Mouse (Mus musculus): ENCODE measurements at regions not wholly inside any gene's neighbourhood (a gene's known extent, or its start where the extent isn't known, plus 50 kb on each side); places are given as distances from the start of the nearest gene placed in this dataset.

DNA sequence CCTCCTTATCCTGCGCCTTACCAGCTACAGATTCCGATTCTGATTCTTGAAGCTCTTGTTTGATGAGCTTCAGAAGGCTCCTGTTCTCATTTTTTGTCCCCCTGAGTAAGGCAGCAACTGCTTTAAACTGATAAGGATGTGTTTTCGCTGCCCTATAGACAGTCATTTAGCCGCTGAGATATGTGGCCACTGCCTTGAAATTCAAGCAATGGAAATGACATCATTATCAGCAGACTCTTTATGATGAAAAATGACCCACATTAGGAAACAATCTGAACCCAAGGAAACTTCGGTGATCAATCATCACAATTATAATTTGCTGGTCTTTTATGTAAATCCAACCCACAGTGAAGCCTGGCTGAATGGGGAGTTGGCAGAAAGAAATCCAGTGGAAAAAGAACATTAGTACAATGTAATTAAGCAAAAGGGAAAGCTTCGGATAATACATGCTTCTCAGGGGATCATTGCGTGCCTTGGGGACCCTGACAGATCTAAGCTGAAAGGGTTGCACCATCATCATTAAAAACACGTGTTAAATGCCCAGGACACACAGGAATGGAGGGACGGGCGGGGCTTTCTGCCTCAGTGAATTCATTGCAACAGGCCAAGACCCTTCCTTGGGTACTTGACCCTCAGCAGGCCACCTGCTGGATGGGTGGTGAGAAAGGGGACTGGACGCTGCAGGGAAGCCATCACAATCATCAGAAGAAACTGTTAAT is 462.2 kb downstream of the Pik3r1 start:
- no peak for ATAC-seq (replicated peaks; ENCODE audit: low FRiP score)
- H3K4me3 ChIP-seq (ENCODE audit: low read depth, low read length), result no peak overlapping the region
- WGBS, result 62% methylated on average over 11 of the region's 11 CpGs

DNA sequence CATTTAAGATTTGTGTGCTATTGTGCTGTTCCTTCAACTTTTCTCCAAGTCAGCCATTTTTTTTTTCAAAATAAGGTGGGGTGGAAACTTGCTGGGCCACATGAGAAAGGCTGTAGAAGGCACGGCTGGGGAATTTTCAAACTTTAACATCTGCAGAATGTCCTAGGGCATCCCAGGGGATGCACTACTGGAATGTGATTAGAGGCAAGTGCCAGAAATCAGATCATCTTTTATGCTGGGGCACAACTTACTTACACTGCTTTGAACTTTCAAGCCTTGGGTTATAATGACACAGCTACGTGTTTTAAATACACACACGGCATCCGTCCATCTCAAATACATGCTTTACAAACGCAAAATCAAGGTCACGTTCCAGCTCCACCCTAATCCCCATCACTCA is 463.0 kb downstream of the Pik3r1 start:
- no peak overlapping the region for H3K27ac ChIP-seq (ENCODE audit: low read depth, low read length)
- no peak overlapping the region for H3K9ac ChIP-seq (ENCODE audit: low read depth, low read length)
- ATAC-seq (replicated peaks; ENCODE audit: low FRiP score) (no peak), DNase-seq (ENCODE audit: low spot score) (no peak)
- no peak overlapping the region for H3K4me3 ChIP-seq (ENCODE audit: low read depth, low read length)
- H3K4me1 ChIP-seq (replicated peaks; ENCODE audit: control insufficient read depth, insufficient read depth, low read length), result no peaks in the 10 kb centered on the region
- 76% methylated on average over 6 of the region's 6 CpGs for WGBS
- no peaks in the 10 kb centered on the region for H3K27me3 ChIP-seq (replicated peaks; ENCODE audit: control insufficient read depth, insufficient read depth, low read length)
- no peak overlapping the region for H3K4me2 ChIP-seq
- no peaks in the 10 kb centered on the region for H3K36me3 ChIP-seq (ENCODE audit: control insufficient read depth, insufficient read depth, low read length)
- H3K9me3 ChIP-seq (ENCODE audit: control insufficient read depth, low read length), result no peaks in the 10 kb centered on the region

More for the DNA sequence above, 462.2 kb downstream of the Pik3r1 start:
- Histone ChIP-seq H3K9ac (ENCODE audit: low read depth, low read length) (no peak overlapping the region), H3K9me3 (ENCODE audit: control insufficient read depth, low read length) (no peaks in the 10 kb centered on the region), H3K4me1 (replicated peaks; ENCODE audit: control insufficient read depth, insufficient read depth, low read length) (no peaks in the 10 kb centered on the region), H3K27me3 (replicated peaks; ENCODE audit: control insufficient read depth, insufficient read depth, low read length) (no peaks in the 10 kb centered on the region), H3K27ac (ENCODE audit: low read depth, low read length) (no peak overlapping the region), H3K36me3 (ENCODE audit: control insufficient read depth, insufficient read depth, low read length) (no peaks in the 10 kb centered on the region), H3K4me2 (no peak overlapping the region)
- DNase-seq (ENCODE audit: low spot score), result no peak

- Histone ChIP-seq H3K9ac (ENCODE audit: low read depth, low read length) (no peak overlapping the region), H3K4me1 (replicated peaks; ENCODE audit: control insufficient read depth, insufficient read depth, low read length) (no peaks in the 10 kb centered on the region), H3K4me2 (no peak overlapping the region), H3K36me3 (ENCODE audit: control insufficient read depth, insufficient read depth, low read length) (no peaks in the 10 kb centered on the region), H3K4me3 (ENCODE audit: low read depth, low read length) (no peak overlapping the region), H3K9me3 (ENCODE audit: control insufficient read depth, low read length) (no peaks in the 10 kb centered on the region), H3K27ac (ENCODE audit: low read depth, low read length) (no peak overlapping the region), H3K27me3 (replicated peaks; ENCODE audit: control insufficient read depth, insufficient read depth, low read length) (no peaks in the 10 kb centered on the region)
- 80% methylated on average over 2 of the region's 2 CpGs for WGBS
- no peak for ATAC-seq (replicated peaks; ENCODE audit: low FRiP score)
- no peak for DNase-seq (ENCODE audit: low spot score)
These were observed 466.7 kb downstream of the Pik3r1 start for GRCm38 (mm10) chr13:101301361-101301760.

DNA sequence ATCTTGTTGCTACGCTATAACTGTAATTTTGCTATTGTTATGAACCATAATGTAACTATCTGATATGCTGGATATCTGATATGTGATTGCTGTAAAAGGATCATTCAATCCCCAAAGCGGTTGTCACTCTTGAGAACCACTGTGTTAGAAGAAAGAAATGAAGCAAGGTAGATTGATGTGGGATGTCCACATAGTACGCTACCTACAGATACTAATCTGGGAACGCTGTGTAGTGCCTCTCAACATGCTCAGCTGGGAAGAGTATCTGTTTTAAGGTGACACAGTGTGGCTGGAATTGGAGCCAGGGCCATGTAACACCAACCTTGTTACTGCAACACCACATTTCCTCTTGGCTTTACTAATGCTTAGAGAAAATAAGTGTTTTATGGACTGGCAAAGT is 456.2 kb upstream of the Slc30a5 start:
- Histone ChIP-seq H3K9ac (ENCODE audit: low read depth, low read length) (no peak overlapping the region), H3K27ac (ENCODE audit: low read depth, low read length) (no peak overlapping the region), H3K36me3 (ENCODE audit: control insufficient read depth, insufficient read depth, low read length) (no peaks in the 10 kb centered on the region), H3K4me1 (replicated peaks; ENCODE audit: control insufficient read depth, insufficient read depth, low read length) (no peaks in the 10 kb centered on the region), H3K4me2 (no peak overlapping the region), H3K9me3 (ENCODE audit: control insufficient read depth, low read length) (no peaks in the 10 kb centered on the region), H3K4me3 (ENCODE audit: low read depth, low read length) (no peak overlapping the region), H3K27me3 (replicated peaks; ENCODE audit: control insufficient read depth, insufficient read depth, low read length) (no peaks in the 10 kb centered on the region)
- 85% methylated on average over 4 of the region's 4 CpGs for WGBS
- ATAC-seq (replicated peaks; ENCODE audit: low FRiP score) (no peak), DNase-seq (ENCODE audit: low spot score) (no peak)

DNA sequence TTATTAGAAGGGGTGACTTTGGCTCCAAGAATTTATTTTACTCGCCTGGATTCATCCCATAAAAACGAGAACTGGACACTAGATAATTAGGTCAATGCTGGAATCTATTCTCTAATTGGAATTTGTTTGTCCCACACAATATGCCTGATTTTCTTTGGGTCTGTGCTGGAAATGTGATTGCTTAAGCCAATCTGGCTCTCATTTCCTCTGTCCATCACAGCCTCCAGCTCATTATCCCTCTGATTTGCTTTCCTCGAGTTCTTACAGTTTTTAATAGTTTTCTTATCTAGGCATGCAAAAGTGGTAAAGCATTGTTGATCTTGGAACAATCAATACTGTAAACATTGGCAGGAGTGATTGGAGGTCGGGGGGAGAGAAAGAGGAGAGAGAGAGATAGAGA is 453.9 kb upstream of the Slc30a5 start:
- Histone ChIP-seq H3K4me2 (no peak overlapping the region), H3K27ac (ENCODE audit: low read depth, low read length) (no peak overlapping the region), H3K9ac (ENCODE audit: low read depth, low read length) (no peak overlapping the region), H3K9me3 (ENCODE audit: control insufficient read depth, low read length) (no peaks in the 10 kb centered on the region), H3K4me1 (replicated peaks; ENCODE audit: control insufficient read depth, insufficient read depth, low read length) (no peaks in the 10 kb centered on the region), H3K4me3 (ENCODE audit: low read depth, low read length) (no peak overlapping the region), H3K36me3 (ENCODE audit: control insufficient read depth, insufficient read depth, low read length) (no peaks in the 10 kb centered on the region), H3K27me3 (replicated peaks; ENCODE audit: control insufficient read depth, insufficient read depth, low read length) (no peaks in the 10 kb centered on the region)
- WGBS, result 46% methylated on average over 4 of the region's 4 CpGs
- no peak for ATAC-seq (replicated peaks; ENCODE audit: low FRiP score)
- DNase-seq (ENCODE audit: low spot score), result no peak

- Histone ChIP-seq H3K9me3 (ENCODE audit: control insufficient read depth, low read length) (no peaks in the 10 kb centered on the region), H3K9ac (ENCODE audit: low read depth, low read length) (no peak overlapping the region), H3K36me3 (ENCODE audit: control insufficient read depth, insufficient read depth, low read length) (no peaks in the 10 kb centered on the region), H3K4me3 (ENCODE audit: low read depth, low read length) (no peak overlapping the region), H3K4me1 (replicated peaks; ENCODE audit: control insufficient read depth, insufficient read depth, low read length) (no peaks in the 10 kb centered on the region), H3K27me3 (replicated peaks; ENCODE audit: control insufficient read depth, insufficient read depth, low read length) (no peaks in the 10 kb centered on the region), H3K4me2 (no peak overlapping the region), H3K27ac (ENCODE audit: low read depth, low read length) (no peak overlapping the region)
- ATAC-seq (replicated peaks; ENCODE audit: low FRiP score), result no peak
- WGBS, result 85% methylated on average over 15 of the region's 15 CpGs
- DNase-seq (ENCODE audit: low spot score), result no peak
These were observed 453.0 kb upstream of the Slc30a5 start for GRCm38 (mm10) chr13:101286029-101286917.

DNA sequence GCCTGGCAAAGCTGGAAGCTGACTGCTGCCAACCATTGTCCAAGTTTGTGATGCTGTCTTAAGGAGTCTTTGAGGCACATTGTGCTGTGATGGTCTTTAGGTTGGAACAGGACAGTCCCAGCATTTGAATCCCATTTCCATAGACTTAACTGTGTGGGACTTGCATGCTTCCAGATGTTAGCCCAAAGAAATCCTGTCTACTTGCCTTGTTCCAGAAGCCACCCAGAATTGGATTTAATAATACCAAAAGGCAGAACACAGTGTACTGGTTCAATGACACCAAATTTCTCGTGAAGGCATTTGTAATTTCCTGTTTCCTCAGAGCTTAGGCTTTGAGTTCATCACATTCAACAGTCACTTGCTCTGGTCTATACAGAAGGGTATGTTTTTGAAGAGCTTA is 444.9 kb upstream of the Slc30a5 start:
- Histone ChIP-seq H3K27me3 (replicated peaks; ENCODE audit: control insufficient read depth, insufficient read depth, low read length) (no peaks in the 10 kb centered on the region), H3K9me3 (ENCODE audit: control insufficient read depth, low read length) (no peaks in the 10 kb centered on the region), H3K4me1 (replicated peaks; ENCODE audit: control insufficient read depth, insufficient read depth, low read length) (no peaks in the 10 kb centered on the region), H3K36me3 (ENCODE audit: control insufficient read depth, insufficient read depth, low read length) (no peaks in the 10 kb centered on the region), H3K27ac (ENCODE audit: low read depth, low read length) (no peak overlapping the region), H3K4me2 (no peak overlapping the region), H3K9ac (ENCODE audit: low read depth, low read length) (no peak overlapping the region), H3K4me3 (ENCODE audit: low read depth, low read length) (no peak overlapping the region)
- no peak for ATAC-seq (replicated peaks; ENCODE audit: low FRiP score)
- DNase-seq (ENCODE audit: low spot score), result no peak
- 49% methylated on average over 1 of the region's 1 CpGs for WGBS

DNA sequence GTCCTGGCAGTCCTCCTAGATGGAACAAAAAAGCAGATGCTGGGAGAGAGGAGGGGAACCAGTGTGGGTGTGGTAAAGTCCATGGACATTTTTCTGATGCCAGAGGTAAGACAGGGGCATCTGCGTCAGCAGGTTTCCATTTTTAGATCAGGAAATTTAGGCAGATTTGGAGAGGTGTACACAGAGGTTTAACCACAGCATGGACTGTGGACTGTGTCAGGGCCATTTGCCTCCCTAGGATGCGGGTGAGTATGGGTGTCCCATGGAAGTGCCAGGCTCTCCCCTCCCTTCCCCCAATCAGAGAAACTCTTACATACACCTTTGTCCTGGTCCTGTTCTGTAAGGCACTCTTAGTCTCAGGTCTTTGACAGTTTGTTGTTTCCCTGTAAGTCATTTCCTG is 443.5 kb upstream of the Slc30a5 start:
- H3K9ac ChIP-seq (ENCODE audit: low read depth, low read length), result no peak overlapping the region
- no peaks in the 10 kb centered on the region for H3K9me3 ChIP-seq (ENCODE audit: control insufficient read depth, low read length)
- DNase-seq (ENCODE audit: low spot score), result no peak
- WGBS, result 82% methylated on average over 2 of the region's 2 CpGs
- no peak overlapping the region for H3K4me2 ChIP-seq
- H3K4me1 ChIP-seq (replicated peaks; ENCODE audit: control insufficient read depth, insufficient read depth, low read length), result no peaks in the 10 kb centered on the region
- no peak overlapping the region for H3K4me3 ChIP-seq (ENCODE audit: low read depth, low read length)
- H3K27me3 ChIP-seq (replicated peaks; ENCODE audit: control insufficient read depth, insufficient read depth, low read length), result no peaks in the 10 kb centered on the region
- no peak for ATAC-seq (replicated peaks; ENCODE audit: low FRiP score)
- H3K36me3 ChIP-seq (ENCODE audit: control insufficient read depth, insufficient read depth, low read length), result no peaks in the 10 kb centered on the region
- no peak overlapping the region for H3K27ac ChIP-seq (ENCODE audit: low read depth, low read length)

Data from liver, embryonic 11.5 days (tissue).